Mouse (Mus musculus) cerebellum, adult 2 months (tissue): Measurements from ENCODE around the gene Usp25.

Experiments used
- CTCF ChIP-seq: fragments of 200-500 bp; IDR thresholded peaks from 2 replicates; pipeline ENCODE4 v1.5.1; 2011; ENCODE audit warnings: low read depth, mild to moderate bottlenecking, control low read depth, low read length, moderate library complexity, borderline replicate concordance; ENCODE audit not compliant: insufficient read depth
- POLR2A ChIP-seq: fragments of 200-500 bp; IDR thresholded peaks from 2 replicates; pipeline ENCODE4 v1.6.1; 2011; ENCODE audit warnings: low read length, control low read depth, borderline replicate concordance; ENCODE audit not compliant: insufficient read depth

- TF ChIP-seq CTCF (no peak), POLR2A (no peak)
Observed at GRCm38 (mm10) chr16:77043499-77043898, 30.0 kb downstream of the Usp25 start.
